In the genomic region with DNA sequence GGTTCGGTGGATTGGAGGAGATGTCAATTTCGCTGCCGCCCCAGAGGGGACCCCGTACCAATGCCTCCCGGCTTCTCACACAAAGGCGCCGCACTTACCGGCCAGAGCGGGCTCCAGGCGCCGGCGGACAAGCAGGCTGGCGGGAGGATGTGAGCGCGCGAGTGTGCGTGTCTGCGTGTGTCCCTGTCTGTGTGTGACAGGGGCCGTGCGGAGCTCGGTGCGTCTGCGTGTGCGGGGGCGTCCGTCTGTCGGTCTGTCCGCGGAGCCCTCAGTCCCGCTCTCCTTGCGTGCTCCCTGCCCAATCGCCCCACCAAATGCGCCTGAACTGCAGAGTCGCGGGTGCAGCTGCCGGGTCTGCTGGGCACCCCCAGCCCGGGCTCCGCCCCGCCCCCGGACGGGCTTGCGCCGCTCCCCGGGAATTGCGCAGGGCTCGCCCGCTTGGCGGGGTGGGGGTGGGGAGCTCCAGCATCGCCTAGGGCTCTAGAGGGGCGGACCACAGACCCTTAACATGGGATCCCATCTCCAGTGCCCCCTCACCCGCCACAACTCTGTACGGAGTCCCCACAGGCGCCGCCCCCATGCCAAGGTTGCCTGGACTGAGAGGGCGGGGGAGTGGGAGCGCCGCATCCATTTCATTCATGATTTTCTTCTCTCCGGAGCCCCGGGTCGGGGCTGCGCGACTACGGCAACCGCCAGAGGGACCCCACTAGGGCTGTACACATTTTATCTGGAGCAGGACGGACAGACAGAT, we compare ENCODE assay signal across 7 mouse cellular contexts. TPM values are rescaled to one million over a fixed set of nuclear protein-coding genes. Genes with fewer than 3 reads are reported as not detected.
DNase-seq lines count a peak whose midpoint lies in the region; ATAC-seq and TF ChIP-seq lines count a peak whose summit lies in the region.

No protein-coding gene starts in this region.

- H3K27me3 ChIP-seq in E14TG2a.4 (ENCODE audit: insufficient read depth, low read length): peaks cover 78% of the 10 kb centered on the region
- H3K27me3 ChIP-seq in midbrain, embryonic 14.5 days (ENCODE audit: control insufficient read depth, insufficient read depth, low read length): no peaks in the 10 kb centered on the region

- peak overlapping the region; percentile 94 for H3K9ac ChIP-seq in midbrain, embryonic 14.5 days (replicated peaks; ENCODE audit: low read length)

- peak overlapping the region; percentile 70 for H3K4me2 ChIP-seq in midbrain, embryonic 14.5 days (ENCODE audit: low read length)

- ATAC-seq in midbrain, embryonic 14.5 days (ENCODE audit: low FRiP score, low TSS enrichment): peak; percentile 89

- H3K36me3 ChIP-seq in E14TG2a.4 (ENCODE audit: insufficient read depth, low read length): no peaks in the 10 kb centered on the region
- no peaks in the 10 kb centered on the region for H3K36me3 ChIP-seq in midbrain, embryonic 14.5 days (ENCODE audit: control insufficient read depth, insufficient read depth, low read length)

- WGBS in midbrain, embryonic 14.5 days: under 1% methylated on average over 65 of the region's 65 CpGs

- peak overlapping the region; percentile 94 for H3K27ac ChIP-seq in midbrain, embryonic 14.5 days (replicated peaks; ENCODE audit: low read depth, low read length)

- H3K9me3 ChIP-seq in E14TG2a.4 (ENCODE audit: low read length): 0 out of 2 replicates have a peak, but pooled peaks cover 3% of the 10 kb centered on the region
- no peaks in the 10 kb centered on the region for H3K9me3 ChIP-seq in midbrain, embryonic 14.5 days (ENCODE audit: control insufficient read depth, low read length)

- H3K4me3 ChIP-seq in E14TG2a.4 (replicated peaks; ENCODE audit: low read length): peak overlapping the region; percentile 90
- H3K4me3 ChIP-seq in midbrain, embryonic 14.5 days (replicated peaks; ENCODE audit: low read depth, low read length): peak overlapping the region; percentile 79

- DNase-seq in R1 (ENCODE audit: low read depth, low spot score): peak; percentile 63
- DNase-seq in embryo, embryonic 11.5 days (ENCODE audit: low read depth, low spot score): peak; percentile 23
- DNase-seq in heart, postnatal 4 days: peak; percentile 12
- DNase-seq in left cerebral cortex, adult 8-10 months (ENCODE audit: low spot score in 2 of 2): peak; percentile 65 to 70
- DNase-seq in midbrain, embryonic 14.5 days: peak; percentile 90
- no peak for DNase-seq in yolk sac, embryonic 10.5 days (ENCODE audit: low spot score)

- H3K4me1 ChIP-seq in E14TG2a.4 (replicated peaks; ENCODE audit: low read depth, low read length): peaks cover 26% of the 10 kb centered on the region
- H3K4me1 ChIP-seq in midbrain, embryonic 14.5 days (ENCODE audit: control insufficient read depth, insufficient read depth, low read length): peaks cover 11% of the 10 kb centered on the region; the same call in 1 of the 2 replicates

- TF ChIP-seq CTCF in E14TG2a.4 (conservative IDR thresholded peaks at IDR 0.05; ENCODE audit: low read length): no peak

RNA-seq across cellular contexts. Expression of gene Ptpn5, which starts 1.1 kb away (rescaled TPM):
- total RNA-seq in heart, postnatal 4 days (2021): not detected
- 100 to 1,000 TPM; 190 to 224 (median 202) TPM for total RNA-seq in left cerebral cortex, adult 8-10 months (2022)
- polyA plus RNA-seq in midbrain, embryonic 14.5 days (2014; fragmentation: Nextera tagmentation; extraction: Ambion mirVana): 146 and 152 TPM in 2 replicates

Comparison
In these comparisons a context has a peak if more than half of its experiments do, and no peak if none do; other contexts are left out.
1. RNA of gene Ptpn5, which starts 1.1 kb away (total RNA-seq): 190 to 224 TPM in left cerebral cortex, adult 8-10 months; not detected in heart, postnatal 4 days; every median in the first group is over 100 times any median in the second.